Mouse (Mus musculus) hindbrain, embryonic 14.5 days (tissue): ENCODE results near the gene Rin2. TPM values are rescaled to one million over a fixed set of nuclear protein-coding genes. Genes with fewer than 3 reads are reported as not detected.

Experiments used
- ATAC-seq: fragments of 200-750 bp; cut with Nextera tagmentation; 2 replicates; pipeline ENCODE4 v1.8.0; 2017; ENCODE audit warnings: moderate number of reproducible peaks, mild to moderate bottlenecking, moderate TSS enrichment, moderate library complexity; ENCODE audit not compliant: low FRiP score
- DNase-seq: peaks from one replicate; pipeline ENCODE4 v3.0.0-alpha.2; 2015; ENCODE audit warnings: low spot score
- H3K27ac ChIP-seq: fragments of 300-500 bp; sonication (generic); 2 replicates; pipeline ENCODE4 v1.5.1; 2014; ENCODE audit warnings: mild to moderate bottlenecking, moderate library complexity
- H3K27me3 ChIP-seq: fragments of 300-500 bp; sonication (generic); 2 replicates; pipeline ENCODE4 v1.6.1; 2014; ENCODE audit warnings: mild to moderate bottlenecking, low read length, mixed read lengths; ENCODE audit not compliant: control insufficient read depth, insufficient read depth
- H3K36me3 ChIP-seq: fragments of 300-500 bp; sonication (generic); replicated peaks from 2 replicates; pipeline ENCODE4 v1.6.1; 2014; ENCODE audit not compliant: control insufficient read depth, insufficient read depth
- H3K4me1 ChIP-seq: fragments of 300-500 bp; sonication (generic); replicated peaks from 2 replicates; pipeline ENCODE4 v1.6.1; 2014; ENCODE audit warnings: antibody characterized with exemption, low read length, mixed read lengths; ENCODE audit not compliant: control insufficient read depth, insufficient read depth
- H3K4me2 ChIP-seq: fragments of 300-500 bp; sonication (generic); replicated peaks from 2 replicates; pipeline ENCODE4 v1.6.1; 2014; ENCODE audit warnings: mild to moderate bottlenecking, moderate library complexity
- H3K4me3 ChIP-seq: fragments of 300-500 bp; sonication (generic); replicated peaks from 2 replicates; pipeline ENCODE4 v1.5.1; 2014; ENCODE audit warnings: mild to moderate bottlenecking, low read length
- H3K9ac ChIP-seq: fragments of 300-500 bp; sonication (generic); 2 replicates; pipeline ENCODE4 v1.6.1; 2014
- H3K9me3 ChIP-seq: fragments of 300-500 bp; sonication (generic); 2 replicates; pipeline ENCODE4 v1.6.1; 2016; ENCODE audit warnings: low read length; ENCODE audit not compliant: control insufficient read depth
- WGBS: fragments of 180-500 bp; shearing (Covaris S2); extraction: QIAGEN DNeasy Blood & Tissue Kit; methylation state at CpG from one replicate; pipeline ENCODE4 v1.1.7; 2014; 5-methylcytosine and 5-hydroxymethylcytosine counted together
- polyA plus RNA-seq: library from polyadenylated mRNA; unstranded; fragments of >200 nt; fragmentation: Nextera tagmentation; extraction: Ambion mirVana; gene quantifications from 2 replicates; pipeline ENCODE4 v1.2.1, GENCODE M21; 2014

Gene Rin2
- polyA plus RNA-seq, result 14.8 and 17.1 TPM in 2 replicates

DNA sequence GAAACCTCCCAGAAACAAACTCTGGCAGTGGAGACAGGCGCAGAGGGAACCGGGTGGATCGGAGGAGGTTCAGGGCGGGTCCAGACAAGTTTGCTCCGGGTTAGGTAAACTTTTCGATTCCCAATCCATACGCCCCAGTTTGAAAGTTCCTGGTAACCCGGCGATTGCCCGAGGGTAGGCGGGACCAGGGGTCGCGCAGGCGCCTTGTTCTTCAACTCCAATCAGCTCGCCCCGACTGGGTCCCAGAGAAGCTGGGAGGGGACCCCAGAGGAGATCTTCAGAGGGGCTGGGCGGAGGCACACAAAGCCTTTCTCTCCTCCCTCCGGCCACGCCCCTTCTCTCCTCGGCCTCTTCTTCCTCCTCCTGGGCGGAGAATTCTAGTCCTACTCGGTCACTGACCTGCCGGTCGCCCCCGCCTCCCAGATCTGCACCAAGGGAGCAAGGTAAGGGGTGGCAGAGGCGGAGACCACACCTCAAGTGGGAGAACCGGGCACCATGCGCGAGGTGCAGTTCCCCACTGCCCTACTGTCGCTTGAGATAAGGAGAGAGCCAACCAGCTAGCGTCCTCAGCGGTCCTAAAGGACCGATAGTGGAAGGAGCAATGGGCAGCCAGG lies at the start of gene Rin2:
TSS of gene Rin2 (plus strand) at position 74 of the 614 bp plus-strand sequence.
- H3K36me3 ChIP-seq, result no peaks in the 10 kb centered on the region
- under 1% methylated on average over 32 of the region's 33 CpGs for WGBS
- H3K27me3 ChIP-seq, result no peaks in the 10 kb centered on the region
- peak within 1 kb of the TSS; percentile 72 for H3K9ac ChIP-seq
- ATAC-seq, result peak; percentile 85
- H3K4me3 ChIP-seq, result peak within 1 kb of the TSS; percentile 59
- peak within 1 kb of the TSS; percentile 71 for H3K4me2 ChIP-seq
- H3K4me1 ChIP-seq, result peaks cover 11% of the 10 kb centered on the region
- H3K9me3 ChIP-seq, result no peaks in the 10 kb centered on the region
- peak; percentile 69 for DNase-seq
- peak within 1 kb of the TSS; percentile 33; the same call in 1 of the 2 replicates for H3K27ac ChIP-seq

DNA sequence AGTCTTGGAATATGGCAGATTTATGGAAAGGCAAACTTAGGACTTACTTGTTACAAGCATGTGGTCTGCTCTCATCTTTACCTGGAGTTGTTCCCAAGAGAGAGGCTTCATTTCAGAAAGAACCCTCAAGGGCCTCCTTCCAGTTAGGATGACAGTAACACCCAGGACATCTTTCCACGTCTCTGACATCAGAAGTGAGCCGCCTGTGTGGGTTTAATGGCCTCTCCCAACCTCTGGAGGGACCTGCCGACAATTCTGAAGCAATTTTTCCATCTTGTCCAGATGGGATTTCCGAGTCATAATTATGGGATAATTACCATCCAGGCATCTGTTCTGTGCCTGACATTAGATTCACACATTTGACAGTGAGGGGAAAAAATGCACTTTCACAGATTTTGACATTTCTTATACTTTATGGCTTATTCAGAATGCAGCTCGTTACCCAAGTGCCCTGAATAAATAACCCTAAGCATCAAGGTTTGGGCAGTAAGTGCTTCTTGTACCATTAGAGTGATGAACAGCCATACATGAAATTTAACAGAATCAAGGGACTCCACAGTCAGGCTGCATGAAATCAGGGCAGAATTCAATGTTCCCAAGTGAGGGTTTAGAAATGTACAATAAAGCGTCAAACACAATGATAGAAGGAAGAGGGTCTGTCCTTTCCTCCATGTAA lies 43.8 kb upstream of the Rin2 start:
- Histone ChIP-seq H3K4me2 (no peak overlapping the region), H3K4me3 (no peak overlapping the region), H3K27me3 (no peaks in the 10 kb centered on the region), H3K9me3 (no peaks in the 10 kb centered on the region), H3K27ac (no peak overlapping the region), H3K4me1 (no peaks in the 10 kb centered on the region), H3K9ac (no peak overlapping the region), H3K36me3 (no peaks in the 10 kb centered on the region)
- ATAC-seq (no peak), DNase-seq (no peak)
- WGBS, result 58% methylated on average over 6 of the region's 6 CpGs

DNA sequence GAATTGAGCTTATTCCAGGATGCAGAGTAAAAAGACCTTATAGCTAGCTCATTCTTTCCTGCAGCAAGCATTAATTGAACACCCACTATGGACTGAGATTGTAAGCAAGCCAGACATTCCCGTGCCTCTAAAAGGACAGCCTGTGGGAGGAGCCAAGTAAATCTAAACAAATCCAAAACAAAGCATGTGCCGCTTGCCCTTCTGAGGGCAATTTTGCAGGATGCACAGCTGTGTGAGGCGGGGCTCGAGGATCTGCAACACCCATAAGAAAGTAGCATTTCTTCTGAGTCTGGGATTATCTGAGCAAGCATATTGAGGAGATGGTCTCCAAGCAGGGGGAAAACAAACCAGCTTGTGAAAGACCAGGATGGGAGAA lies 43.2 kb upstream of the Rin2 start:
- Histone ChIP-seq H3K4me3 (no peak overlapping the region), H3K9ac (no peak overlapping the region), H3K4me2 (no peak overlapping the region), H3K27me3 (no peaks in the 10 kb centered on the region), H3K9me3 (no peaks in the 10 kb centered on the region), H3K27ac (no peak overlapping the region), H3K4me1 (no peaks in the 10 kb centered on the region), H3K36me3 (no peaks in the 10 kb centered on the region)
- DNase-seq, result no peak
- WGBS, result 36% methylated on average over 4 of the region's 4 CpGs
- ATAC-seq, result peak; percentile 43; the same call in 1 of the 2 replicates

DNA sequence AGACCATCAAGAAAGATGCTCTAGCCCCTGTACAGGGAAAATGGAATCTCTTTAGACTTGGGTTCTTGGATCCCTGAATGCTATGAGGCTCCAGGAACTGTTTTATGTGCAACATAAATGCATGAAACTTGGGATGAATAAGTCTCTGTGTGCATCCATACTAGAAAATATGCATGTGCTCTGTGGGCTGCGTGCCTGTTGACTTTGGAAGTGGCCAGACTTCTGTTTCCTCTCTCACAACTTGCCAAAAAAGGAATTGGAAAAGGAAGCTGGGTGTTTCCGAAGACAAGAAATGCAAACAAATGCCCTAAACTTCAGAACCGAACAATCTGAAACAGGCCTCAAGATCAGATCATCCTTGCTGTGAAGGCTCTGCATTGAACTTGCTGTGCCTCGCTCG lies 41.2 kb upstream of the Rin2 start:
- no peak for DNase-seq

DNA sequence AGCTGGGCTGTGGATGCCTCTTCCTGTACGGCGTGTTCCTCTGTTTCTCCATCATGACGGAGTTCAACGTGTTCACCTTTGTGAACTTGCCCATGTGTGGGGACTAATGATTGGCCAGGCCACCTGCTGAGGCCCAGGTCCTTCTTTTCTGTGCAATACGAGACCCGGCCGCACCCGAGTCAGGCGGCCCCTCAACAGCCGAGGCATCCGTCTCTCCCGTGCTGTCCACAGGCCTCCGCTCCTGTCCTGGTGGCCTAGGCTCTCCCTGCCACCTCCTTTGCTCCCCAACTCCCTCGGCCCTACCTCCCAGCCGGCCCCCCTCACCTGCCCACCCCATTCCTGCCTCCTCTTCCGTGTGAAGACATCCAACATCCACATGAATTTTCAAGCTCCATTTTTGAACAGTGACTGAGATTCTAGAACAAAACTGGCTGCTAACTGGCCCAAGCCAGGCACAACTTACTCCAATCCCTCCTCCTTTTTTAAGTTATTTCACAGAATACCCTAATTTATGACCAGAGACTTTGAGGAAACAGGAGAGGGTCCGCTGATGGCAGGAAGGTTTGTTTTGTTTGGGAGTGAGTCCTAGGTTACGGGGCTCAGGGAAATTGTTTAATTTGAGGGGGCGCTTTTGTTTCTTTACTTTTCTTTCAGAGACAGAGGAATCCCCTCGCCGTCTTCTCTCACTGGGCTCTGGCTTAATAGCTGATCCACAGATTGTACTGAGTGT lies 34.6 kb upstream of the Rin2 start:
- H3K9me3 ChIP-seq, result no peaks in the 10 kb centered on the region
- H3K27me3 ChIP-seq, result no peaks in the 10 kb centered on the region
- no peak for DNase-seq
- 82% methylated on average over 21 of the region's 21 CpGs for WGBS
- H3K4me2 ChIP-seq, result no peak overlapping the region
- no peak for ATAC-seq
- no peaks in the 10 kb centered on the region for H3K4me1 ChIP-seq
- no peak overlapping the region for H3K4me3 ChIP-seq
- H3K27ac ChIP-seq, result no peak overlapping the region
- H3K36me3 ChIP-seq, result no peaks in the 10 kb centered on the region
- no peak overlapping the region for H3K9ac ChIP-seq

More for the DNA sequence above, 41.2 kb upstream of the Rin2 start:
- 79% methylated on average over 5 of the region's 5 CpGs for WGBS
- no peak overlapping the region for H3K9ac ChIP-seq
- no peaks in the 10 kb centered on the region for H3K9me3 ChIP-seq
- H3K27me3 ChIP-seq, result no peaks in the 10 kb centered on the region
- H3K4me1 ChIP-seq, result no peaks in the 10 kb centered on the region
- H3K4me3 ChIP-seq, result no peak overlapping the region
- H3K27ac ChIP-seq, result no peak overlapping the region
- no peak for ATAC-seq
- no peak overlapping the region for H3K4me2 ChIP-seq
- H3K36me3 ChIP-seq, result no peaks in the 10 kb centered on the region

DNA sequence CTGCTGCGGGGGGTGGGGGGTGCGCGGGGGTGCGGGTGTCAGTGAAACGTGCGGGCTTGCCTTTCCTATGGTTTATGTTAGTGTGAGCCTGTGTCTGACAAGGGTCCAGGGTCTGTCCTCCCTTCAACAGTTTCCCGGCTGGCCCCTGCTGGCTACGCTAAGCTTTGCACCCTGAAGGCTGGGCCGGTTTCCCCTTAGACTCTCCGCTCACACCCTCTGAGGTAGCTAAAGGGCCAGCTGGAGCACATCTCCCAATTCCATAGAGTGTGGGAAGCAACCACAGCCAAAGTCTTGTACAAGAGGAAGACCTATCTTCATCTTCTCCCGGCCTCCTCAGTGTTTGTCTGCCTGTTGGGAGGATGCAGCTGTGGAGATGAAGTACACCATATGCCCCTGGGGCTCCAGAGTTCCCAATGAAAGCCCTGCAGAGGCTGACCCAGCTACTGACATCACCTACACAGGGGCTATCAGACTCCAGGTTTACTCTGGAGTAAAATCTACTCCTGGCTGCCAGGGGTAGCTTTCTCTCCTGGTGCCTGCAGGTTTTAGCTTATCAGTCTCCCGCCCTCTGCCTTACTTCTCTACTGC lies 19.5 kb upstream of the Rin2 start:
- H3K4me2 ChIP-seq, result no peak overlapping the region
- H3K27me3 ChIP-seq, result no peaks in the 10 kb centered on the region
- H3K36me3 ChIP-seq, result no peaks in the 10 kb centered on the region
- H3K4me3 ChIP-seq, result no peak overlapping the region
- no peaks in the 10 kb centered on the region for H3K4me1 ChIP-seq
- no peak overlapping the region for H3K27ac ChIP-seq
- DNase-seq (no peak), ATAC-seq (no peak)
- H3K9me3 ChIP-seq, result no peaks in the 10 kb centered on the region
- no peak overlapping the region for H3K9ac ChIP-seq
- 36% methylated on average over 12 of the region's 12 CpGs for WGBS

DNA sequence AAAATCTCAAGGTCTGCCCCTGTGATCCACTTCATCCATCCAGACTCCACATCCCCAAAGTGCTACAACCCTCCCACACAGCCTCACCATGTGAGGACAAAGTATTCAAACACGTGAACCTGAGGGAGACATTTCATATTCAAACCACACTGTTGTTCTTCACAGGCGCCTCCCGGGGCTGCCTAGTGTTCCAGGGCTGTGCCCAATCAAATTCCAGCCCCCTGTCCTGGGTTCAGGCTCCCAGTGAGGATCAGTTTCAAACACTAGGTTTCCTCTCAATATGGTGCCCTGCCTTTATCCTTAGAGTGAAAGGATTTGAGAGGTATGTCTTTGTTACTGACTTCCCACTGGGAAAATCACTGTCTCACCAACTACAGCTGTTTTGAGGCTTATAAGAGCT lies 18.9 kb upstream of the Rin2 start:
- no peak overlapping the region for H3K4me2 ChIP-seq
- DNase-seq (no peak), ATAC-seq (no peak)
- H3K9ac ChIP-seq, result no peak overlapping the region
- no peaks in the 10 kb centered on the region for H3K9me3 ChIP-seq
- H3K4me3 ChIP-seq, result no peak overlapping the region
- H3K36me3 ChIP-seq, result no peaks in the 10 kb centered on the region
- H3K27me3 ChIP-seq, result no peaks in the 10 kb centered on the region
- 45% methylated on average over 3 of the region's 3 CpGs for WGBS
- no peak overlapping the region for H3K27ac ChIP-seq
- no peaks in the 10 kb centered on the region for H3K4me1 ChIP-seq

DNA sequence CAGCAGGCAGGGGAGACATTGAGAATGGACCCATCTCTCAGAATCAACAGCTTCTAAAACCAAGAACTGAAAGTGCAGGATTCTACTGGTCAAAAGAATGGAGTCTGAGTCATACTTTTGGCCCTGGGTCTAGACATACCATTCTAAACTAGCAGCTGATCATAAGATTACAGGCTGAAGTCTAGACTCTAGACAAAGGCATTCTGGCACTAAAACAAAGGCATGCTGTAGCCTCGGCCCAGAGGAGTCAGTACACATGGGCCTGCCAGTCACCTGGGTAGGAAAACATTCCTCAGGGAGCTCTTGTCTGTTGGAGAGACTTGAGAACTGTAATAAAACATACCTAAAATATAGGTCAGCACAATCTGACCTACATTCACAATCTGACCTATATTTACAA lies 18.3 kb upstream of the Rin2 start:
- Histone ChIP-seq H3K9ac (no peak overlapping the region), H3K27me3 (no peaks in the 10 kb centered on the region), H3K9me3 (no peaks in the 10 kb centered on the region), H3K4me2 (no peak overlapping the region), H3K27ac (no peak overlapping the region), H3K4me3 (no peak overlapping the region), H3K4me1 (no peaks in the 10 kb centered on the region), H3K36me3 (no peaks in the 10 kb centered on the region)
- 52% methylated on average over 1 of the region's 1 CpGs for WGBS
- ATAC-seq (no peak), DNase-seq (no peak)

DNA sequence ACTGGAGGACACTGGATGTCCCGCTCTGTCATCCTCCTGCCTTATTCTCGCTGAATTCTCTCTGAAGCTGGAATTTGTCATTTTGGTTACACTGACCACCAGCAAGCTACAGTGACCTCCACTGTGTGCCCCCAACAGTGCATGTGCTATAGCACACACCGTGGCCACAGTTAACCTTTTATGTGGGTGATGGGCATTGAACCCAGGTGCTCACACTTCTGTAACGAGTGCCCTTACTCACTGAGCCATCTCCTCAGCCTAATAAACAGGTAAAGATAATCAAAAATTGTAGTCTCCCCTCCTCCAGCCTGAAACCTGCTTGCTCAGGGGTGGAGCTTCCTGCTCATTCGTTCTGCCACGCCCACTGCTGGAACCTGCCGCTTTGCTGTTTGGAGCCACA lies 13.8 kb upstream of the Rin2 start:
- H3K9me3 ChIP-seq, result no peaks in the 10 kb centered on the region
- H3K4me2 ChIP-seq, result no peak overlapping the region
- DNase-seq (no peak), ATAC-seq (no peak)
- H3K27me3 ChIP-seq, result no peaks in the 10 kb centered on the region
- WGBS, result 81% methylated on average over 6 of the region's 7 CpGs
- no peaks in the 10 kb centered on the region for H3K4me1 ChIP-seq
- no peaks in the 10 kb centered on the region for H3K36me3 ChIP-seq
- no peak overlapping the region for H3K4me3 ChIP-seq
- no peak overlapping the region for H3K27ac ChIP-seq
- H3K9ac ChIP-seq, result no peak overlapping the region
